In genomic region chr3:28780511-28780910, GRCm38 (mm10) we compare ENCODE assay signal across 8 mouse cellular contexts. TPM values are rescaled to one million over a fixed set of nuclear protein-coding genes. Genes with fewer than 3 reads are reported as not detected.
A peak's percentile ranks its signal among the peaks of the same experiment; 100 is the strongest.
DNase-seq lines count a peak whose midpoint lies in the region; ATAC-seq and TF ChIP-seq lines count a peak whose summit lies in the region.

No protein-coding gene starts in this region.

- no peaks in the 10 kb centered on the region for H3K9me3 ChIP-seq in heart, embryonic 16.5 days (replicated peaks; ENCODE audit: control insufficient read depth, low read length)
- H3K9me3 ChIP-seq in hindbrain, embryonic 16.5 days (ENCODE audit: control insufficient read depth, low read length) = no peaks in the 10 kb centered on the region
- no peaks in the 10 kb centered on the region for H3K9me3 ChIP-seq in midbrain, embryonic 12.5 days

- peaks cover 6% of the 10 kb centered on the region for H3K4me1 ChIP-seq in heart, embryonic 16.5 days (ENCODE audit: control insufficient read depth, insufficient read depth, low read length)
- H3K4me1 ChIP-seq in heart, adult 2 months (ENCODE audit: control insufficient read depth, insufficient read depth, low read length) = peaks cover 2% of the 10 kb centered on the region
- H3K4me1 ChIP-seq in hindbrain, embryonic 16.5 days (ENCODE audit: control insufficient read depth, insufficient read depth, low read depth, low read length) = peaks cover 7% of the 10 kb centered on the region
- H3K4me1 ChIP-seq in midbrain, embryonic 12.5 days = peaks cover 2% of the 10 kb centered on the region; the same call in 1 of the 2 replicates

- no peak for DNase-seq in heart, adult 2 months
- DNase-seq in embryo, embryonic 10 days (ENCODE audit: low spot score) = no peak
- DNase-seq in adrenal gland, adult (ENCODE audit: inconsistent age in 2 of 2, low spot score in 1 of 2) = no peak
- no peak for DNase-seq in yolk sac, embryonic 10.5 days (ENCODE audit: low spot score)

- no peaks in the 10 kb centered on the region for H3K36me3 ChIP-seq in heart, embryonic 16.5 days (ENCODE audit: control insufficient read depth, insufficient read depth)
- H3K36me3 ChIP-seq in heart, adult 2 months (ENCODE audit: control insufficient read depth, insufficient read depth, low read length) = no peaks in the 10 kb centered on the region
- no peaks in the 10 kb centered on the region for H3K36me3 ChIP-seq in hindbrain, embryonic 16.5 days (ENCODE audit: control insufficient read depth, insufficient read depth, low read length)
- no peaks in the 10 kb centered on the region for H3K36me3 ChIP-seq in midbrain, embryonic 12.5 days

- H3K4me2 ChIP-seq in heart, embryonic 16.5 days (ENCODE audit: low read depth, low read length) = peak overlapping the region; percentile 99
- H3K4me2 ChIP-seq in hindbrain, embryonic 16.5 days (ENCODE audit: low read length) = peak overlapping the region; percentile 99
- H3K4me2 ChIP-seq in midbrain, embryonic 12.5 days (replicated peaks) = peak overlapping the region; percentile 99

- no peak overlapping the region for H3K27ac ChIP-seq in heart, embryonic 16.5 days (ENCODE audit: low read length)
- H3K27ac ChIP-seq in heart, adult 2 months = no peak overlapping the region
- H3K27ac ChIP-seq in hindbrain, embryonic 16.5 days (ENCODE audit: low read depth, low read length) = no peak overlapping the region
- H3K27ac ChIP-seq in midbrain, embryonic 12.5 days (replicated peaks) = no peak overlapping the region

- no peak overlapping the region for H3K9ac ChIP-seq in heart, embryonic 16.5 days (ENCODE audit: low read length)
- H3K9ac ChIP-seq in heart, adult 2 months (ENCODE audit: low read depth, low read length) = no peak overlapping the region
- no peak overlapping the region for H3K9ac ChIP-seq in hindbrain, embryonic 16.5 days (ENCODE audit: low read depth, low read length)
- no peak overlapping the region for H3K9ac ChIP-seq in midbrain, embryonic 12.5 days (replicated peaks)

- no peak for TF ChIP-seq EP300 in heart, adult 2 months (IDR thresholded peaks at IDR 0.05; ENCODE audit: insufficient read depth, low read depth, low read length)

- H3K27me3 ChIP-seq in heart, embryonic 16.5 days (ENCODE audit: control insufficient read depth, insufficient read depth, low read length) = no peaks in the 10 kb centered on the region
- H3K27me3 ChIP-seq in heart, adult 2 months (ENCODE audit: control insufficient read depth, insufficient read depth, low read length) = no peaks in the 10 kb centered on the region
- no peaks in the 10 kb centered on the region; the same call in 1 of the 2 replicates for H3K27me3 ChIP-seq in hindbrain, embryonic 16.5 days (replicated peaks; ENCODE audit: control insufficient read depth, insufficient read depth, low read length)
- peaks cover 24% of the 10 kb centered on the region for H3K27me3 ChIP-seq in midbrain, embryonic 12.5 days

- ATAC-seq in heart, embryonic 16.5 days (replicated peaks; ENCODE audit: extremely low read depth, insufficient read depth, low FRiP score) = no peak
- ATAC-seq in common myeloid progenitor, adult 5-6 weeks (replicated peaks; ENCODE audit: low read depth, poor library complexity, severe bottlenecking) = peak; percentile 6; the same call in 1 of the 2 replicates
- peak; percentile 16 for ATAC-seq in hindbrain, embryonic 16.5 days
- ATAC-seq in midbrain, embryonic 12.5 days (ENCODE audit: low FRiP score, low read depth) = no peak

- TF ChIP-seq POLR2A in heart, adult 2 months (IDR thresholded peaks at IDR 0.05; ENCODE audit: insufficient read depth, low read depth, low read length) = no peak

- H3K4me3 ChIP-seq in heart, embryonic 16.5 days (ENCODE audit: low read length) = peak overlapping the region; percentile 89
- H3K4me3 ChIP-seq in heart, adult 2 months = no peak overlapping the region
- H3K4me3 ChIP-seq in hindbrain, embryonic 16.5 days (ENCODE audit: low read length) = peak overlapping the region; percentile 93
- peak overlapping the region; percentile 79 for H3K4me3 ChIP-seq in midbrain, embryonic 12.5 days

- H3K79me2 ChIP-seq in heart, adult 2 months (replicated peaks; ENCODE audit: control insufficient read depth, insufficient read depth, low read length) = no peaks in the 10 kb centered on the region

- intact Hi-C loops in heart, adult 2 months (cut with DNase I) = loop anchor here (2.0 kb wide), 1 partner anchor 24 kb away; the partner anchor contains the start of gene Rpl22l1

- 74% methylated on average over 9 of the region's 9 CpGs for WGBS in heart, embryonic 16.5 days
- WGBS in heart, adult 2 months = 69% methylated on average over 9 of the region's 9 CpGs
- WGBS in hindbrain, embryonic 16.5 days = 77% methylated on average over 9 of the region's 9 CpGs
- WGBS in midbrain, embryonic 12.5 days = 72% methylated on average over 9 of the region's 9 CpGs

- TF ChIP-seq CTCF in heart, adult 2 months (IDR thresholded peaks at IDR 0.05) = no peak

RNA-seq across cellular contexts. Expression of gene Eif5a2, which starts 0.6 kb away (rescaled TPM):
- 8.5 and 8.7 TPM in 2 replicates for polyA plus RNA-seq in heart, embryonic 16.5 days (2015; fragmentation: Nextera tagmentation; extraction: Ambion mirVana)
- 1 to 10 TPM in 1 of 2 experiments, under 1 TPM in 1; 0.89 to 1.0 TPM for total RNA-seq in heart, adult 2 months (2021)
- polyA plus RNA-seq in heart, adult 2 months (2012; rRNA removed) = 0.57 and 1.3 TPM in 2 replicates
- total RNA-seq in common myeloid progenitor, adult 5-6 weeks (2017) = 4.2 and 6.0 TPM in 2 replicates
- 10.1 and 11.7 TPM in 2 replicates for polyA plus RNA-seq in hindbrain, embryonic 16.5 days (2015; fragmentation: Nextera tagmentation; extraction: Ambion mirVana)
- 14.5 and 15.5 TPM in 2 replicates for polyA plus RNA-seq in midbrain, embryonic 12.5 days (2016; fragmentation: Nextera tagmentation; extraction: Ambion mirVana)

RNA-seq across cellular contexts. Expression of gene Rpl22l1, which starts 24.7 kb away (rescaled TPM):
- polyA plus RNA-seq in heart, embryonic 16.5 days (2015; fragmentation: Nextera tagmentation; extraction: Ambion mirVana) = 163 and 199 TPM in 2 replicates
- total RNA-seq in heart, adult 2 months (2021) = 10 to 100 TPM; 85.3 to 97.4 TPM
- polyA plus RNA-seq in heart, adult 2 months (2012; rRNA removed) = 8.2 and 12.5 TPM in 2 replicates
- 170 and 232 TPM in 2 replicates for total RNA-seq in common myeloid progenitor, adult 5-6 weeks (2017)
- 188 and 219 TPM in 2 replicates for polyA plus RNA-seq in hindbrain, embryonic 16.5 days (2015; fragmentation: Nextera tagmentation; extraction: Ambion mirVana)
- polyA plus RNA-seq in midbrain, embryonic 12.5 days (2016; fragmentation: Nextera tagmentation; extraction: Ambion mirVana) = 350 and 355 TPM in 2 replicates

Comparison
In these comparisons a context has a peak if more than half of its experiments do, and no peak if none do; other contexts are left out.
1. RNA of gene Rpl22l1, which starts 24.7 kb away (polyA plus RNA-seq): 350 to 355 TPM in midbrain, embryonic 12.5 days, 188 to 219 TPM in hindbrain, embryonic 16.5 days and 163 to 199 TPM in heart, embryonic 16.5 days; 8.2 to 12.5 TPM in heart, adult 2 months; every median in the first group is over 10 times any median in the second.
2. ATAC-seq: peak in common myeloid progenitor, adult 5-6 weeks (single experiment) and hindbrain, embryonic 16.5 days (single experiment); none in heart, embryonic 16.5 days (single experiment) and midbrain, embryonic 12.5 days (single experiment).
3. Peak in every context shown above with its lines, with median percentiles within 50 percentile points of each other: H3K4me2 ChIP-seq.